Mouse (Mus musculus) brain, embryonic 14.5 days (tissue): ENCODE measurements around the gene Ermp1. TPM values are rescaled to one million over a fixed set of nuclear protein-coding genes. Genes with fewer than 3 reads are reported as not detected.

Experiments
- DNase-seq: peaks from one replicate; pipeline ENCODE4 v3.0.0-alpha.2; 2011; ENCODE audit warnings: low read depth
- CTCF ChIP-seq: fragments of 200-500 bp; IDR thresholded peaks from 2 replicates; pipeline ENCODE4 v1.5.1; 2012; ENCODE audit warnings: inconsistent platforms, mild to moderate bottlenecking, moderate library complexity, borderline replicate concordance; ENCODE audit not compliant: insufficient read depth, insufficient read length; ENCODE audit errors: extremely low read depth
- POLR2A ChIP-seq: fragments of 200-500 bp; IDR thresholded peaks from 2 replicates; pipeline ENCODE4 v1.6.1; 2012; ENCODE audit warnings: mild to moderate bottlenecking, inconsistent platforms, borderline replicate concordance; ENCODE audit not compliant: poor library complexity, insufficient read depth, insufficient read length, severe bottlenecking; ENCODE audit errors: extremely low read depth
- polyA plus RNA-seq: library from polyadenylated mRNA; depleted of rRNA; stranded (reverse); fragments of >200 nt; gene quantifications from 2 replicates; pipeline ENCODE4 v1.2.3, GENCODE M21; 2012

The Ermp1 gene
- polyA plus RNA-seq, 1 experiment = 12.8 TPM

DNA sequence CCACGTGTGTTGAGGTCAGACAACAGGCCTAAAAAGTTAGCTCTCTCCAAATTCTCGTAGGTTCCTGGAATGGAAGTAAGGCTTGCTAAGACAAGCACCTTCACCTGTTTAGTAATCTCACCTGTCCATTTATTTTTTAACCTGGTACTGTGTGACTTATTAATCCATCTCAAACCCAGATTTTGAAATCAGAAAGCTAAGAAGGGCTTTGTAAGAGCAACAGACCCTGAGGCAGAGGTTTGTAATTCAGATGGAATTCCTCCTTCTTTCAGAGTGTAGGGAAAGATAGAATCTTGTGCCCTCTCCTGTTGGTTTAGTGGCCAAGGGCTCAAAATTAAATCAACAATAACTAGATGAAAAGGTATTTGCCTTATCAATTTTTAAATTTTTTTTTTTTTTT is 22.9 kb upstream of the Ermp1 start:
- DNase-seq = no peak
- no peak for TF ChIP-seq POLR2A
- TF ChIP-seq CTCF = no peak

GRCm38 (mm10) chr19:29670247-29670646 is 22.0 kb upstream of the Ermp1 start:
- no peak for DNase-seq
- TF ChIP-seq POLR2A (no peak), CTCF (no peak)

GRCm38 (mm10) chr19:29668135-29668534 is 19.9 kb upstream of the Ermp1 start:
- no peak for DNase-seq
- TF ChIP-seq POLR2A (no peak), CTCF (no peak)

- TF ChIP-seq CTCF = no peak
- TF ChIP-seq POLR2A = no peak
- no peak for DNase-seq
Observed at GRCm38 (mm10) chr19:29666965-29667594, 18.9 kb upstream of the Ermp1 start.

- no peak for TF ChIP-seq POLR2A
- no peak for TF ChIP-seq CTCF
Observed at GRCm38 (mm10) chr19:29666164-29666563, 17.9 kb upstream of the Ermp1 start.

GRCm38 (mm10) chr19:29664934-29665333 is 16.7 kb upstream of the Ermp1 start:
- TF ChIP-seq CTCF (no peak), POLR2A (no peak)
- no peak for DNase-seq

More at GRCm38 (mm10) chr19:29666164-29666563, 17.9 kb upstream of the Ermp1 start:
- no peak for DNase-seq

DNA sequence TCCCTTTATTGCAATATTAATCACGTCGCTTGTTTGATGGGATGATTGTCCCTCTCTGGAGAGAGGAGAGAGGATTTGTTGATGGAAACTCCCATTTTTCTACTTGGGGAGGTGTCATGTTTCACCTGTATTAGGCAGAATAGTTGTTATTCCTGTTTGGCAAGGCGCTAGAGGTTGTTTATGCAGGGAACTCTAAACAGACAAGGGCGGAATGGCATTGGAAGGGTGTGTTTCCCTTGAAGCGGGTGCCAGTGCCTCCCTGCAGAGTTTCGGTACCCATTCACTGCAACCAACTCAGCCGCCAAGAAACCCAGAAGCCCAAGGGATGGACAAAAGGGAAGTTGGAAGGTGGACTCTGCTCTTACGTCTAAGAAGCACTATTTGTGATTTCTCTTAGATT is 15.6 kb upstream of the Ermp1 start:
- no peak for DNase-seq
- TF ChIP-seq CTCF (no peak), POLR2A (no peak)

DNA sequence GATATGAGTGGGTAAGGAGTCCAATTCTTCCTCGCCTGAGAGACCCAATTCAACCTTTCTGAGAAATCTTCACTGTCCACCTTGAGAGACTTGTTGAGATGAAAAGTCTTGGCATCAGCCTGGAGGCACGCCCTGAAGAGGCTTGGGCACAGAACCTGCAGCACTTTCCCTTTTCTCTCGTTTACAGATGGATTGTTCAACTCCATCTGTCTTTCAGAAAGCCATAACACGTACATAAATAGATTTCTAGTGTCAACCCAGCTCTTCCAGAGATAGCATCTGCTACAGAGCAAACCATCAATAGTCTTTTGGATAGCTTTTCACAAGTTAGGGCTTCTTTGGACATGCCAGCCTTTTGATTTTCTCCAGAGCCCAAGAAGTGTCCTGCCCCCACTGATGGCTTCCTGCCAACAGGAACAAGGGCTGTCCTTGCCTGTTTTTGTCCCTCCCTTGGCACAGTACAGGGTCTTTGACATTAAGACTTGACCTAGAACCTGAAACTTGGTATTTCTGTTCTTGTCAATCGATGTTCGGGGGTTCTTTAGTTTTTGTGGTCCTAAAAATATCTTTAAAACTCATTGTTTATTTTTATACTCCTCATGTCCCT is 13.9 kb upstream of the Ermp1 start:
- no peak for DNase-seq
- no peak for TF ChIP-seq CTCF
- no peak for TF ChIP-seq POLR2A

- TF ChIP-seq POLR2A = no peak
- TF ChIP-seq CTCF = no peak
- DNase-seq = no peak
Observed at GRCm38 (mm10) chr19:29660835-29661764, 12.9 kb upstream of the Ermp1 start.

DNA sequence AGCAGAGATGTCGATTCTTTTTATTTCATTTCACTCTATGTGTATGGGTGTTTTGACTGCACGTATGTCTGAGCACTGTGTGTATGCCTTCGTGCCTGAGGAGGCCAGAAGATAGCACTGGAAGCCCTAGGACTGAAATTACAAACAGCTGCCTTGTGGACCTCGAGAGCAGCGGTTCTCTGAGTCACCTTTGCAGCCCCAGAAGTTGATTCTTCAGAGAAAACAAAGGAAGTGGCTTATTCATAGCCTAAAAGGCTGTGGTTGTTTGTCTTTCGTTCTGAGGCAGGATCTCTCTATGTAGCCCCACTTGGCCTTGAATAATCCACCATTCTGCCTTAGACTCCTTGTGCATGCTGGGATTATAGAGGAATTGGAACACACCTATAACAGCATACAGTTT is 11.5 kb upstream of the Ermp1 start:
- TF ChIP-seq CTCF = no peak
- TF ChIP-seq POLR2A = no peak
- no peak for DNase-seq

GRCm38 (mm10) chr19:29658836-29659235 is 10.6 kb upstream of the Ermp1 start:
- DNase-seq = no peak
- TF ChIP-seq POLR2A (no peak), CTCF (no peak)
